Mouse (Mus musculus) MN1 (cell line): Measurements from ENCODE around the gene Bub1b.

Source experiments
- DNase-seq: peaks from one replicate; pipeline ENCODE4 v3.0.0-alpha.2; 2016; ENCODE audit warnings: low spot score

The Bub1b gene

DNA sequence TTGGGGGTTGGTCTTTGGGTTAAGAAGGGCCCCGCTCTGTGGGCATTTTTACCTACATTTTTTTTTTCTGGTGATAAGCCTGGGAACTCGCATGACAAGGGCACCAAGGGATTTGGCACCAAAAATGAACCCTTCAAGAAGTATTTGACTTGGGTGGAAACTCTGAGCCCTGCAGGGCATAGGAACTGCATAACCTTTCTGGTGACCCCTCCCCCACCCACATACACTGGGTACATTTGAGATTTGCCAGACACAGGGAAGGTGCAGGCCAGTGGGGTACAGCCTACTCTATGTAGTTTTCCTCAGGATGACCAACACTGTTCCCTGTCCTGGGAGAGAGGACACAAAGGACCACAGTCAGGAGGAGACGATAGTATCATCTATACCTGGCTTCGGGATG lies 67.6 kb downstream of the Bub1b start:
- DNase-seq: no peak

DNA sequence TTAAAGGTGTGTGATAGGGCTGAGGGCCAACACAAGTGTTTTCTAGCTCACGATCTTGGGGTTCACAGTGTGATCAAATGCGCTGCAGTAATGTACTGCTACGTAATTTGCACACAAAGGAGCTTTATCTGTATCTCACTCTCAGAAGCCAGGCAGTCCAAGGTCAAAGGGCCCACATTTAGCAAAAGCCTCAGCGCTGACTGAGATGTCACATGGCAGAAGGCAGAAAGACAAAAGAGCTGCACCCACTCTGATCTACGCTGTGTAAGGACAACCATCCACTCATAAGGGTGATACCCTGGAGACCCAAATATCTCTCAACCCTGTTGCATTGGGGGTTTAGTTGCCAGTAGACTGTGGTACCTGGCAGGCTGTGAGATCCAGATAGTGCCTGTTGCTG lies 69.2 kb downstream of the Bub1b start:
- no peak for DNase-seq

DNA sequence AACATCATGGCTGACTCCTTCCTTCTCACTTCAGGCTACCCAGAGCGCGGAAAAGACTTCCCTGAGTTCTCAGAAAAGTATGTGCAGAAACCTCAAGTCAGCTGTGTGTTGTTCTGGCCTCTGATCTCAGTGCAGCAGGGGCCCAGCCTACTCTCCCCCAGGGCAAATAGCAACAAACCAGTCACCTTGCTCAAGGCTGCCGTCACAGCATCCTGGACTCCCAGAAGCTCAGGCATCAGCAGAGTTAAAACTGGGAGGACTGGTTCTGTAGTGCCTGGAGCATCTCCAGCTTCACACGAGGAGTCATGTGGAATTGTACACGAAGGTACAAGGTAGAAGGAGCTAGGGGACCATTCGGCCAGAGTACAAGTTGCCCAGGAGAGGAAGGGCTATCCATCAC lies 71.2 kb downstream of the Bub1b start:
- DNase-seq: no peak

DNA sequence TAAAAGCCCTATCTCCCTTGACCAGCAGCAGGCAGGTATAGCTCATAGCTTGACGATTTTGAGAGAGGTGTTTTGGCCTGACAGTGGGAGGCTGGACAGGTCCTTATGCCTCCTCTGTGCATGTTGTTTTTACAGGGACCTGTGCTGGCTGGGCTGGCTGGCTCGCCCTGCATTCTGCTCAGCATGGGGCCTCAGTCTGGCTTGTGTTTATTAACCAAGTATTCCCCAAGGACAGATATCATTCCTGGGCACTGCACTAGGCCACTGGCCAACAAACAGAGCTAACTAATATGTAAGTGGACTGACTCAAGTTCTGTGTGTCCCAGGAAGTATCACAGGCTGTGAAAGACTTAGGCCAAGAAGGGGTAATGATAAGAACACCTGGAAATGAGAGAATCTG lies 71.8 kb downstream of the Bub1b start:
- no peak for DNase-seq

DNA sequence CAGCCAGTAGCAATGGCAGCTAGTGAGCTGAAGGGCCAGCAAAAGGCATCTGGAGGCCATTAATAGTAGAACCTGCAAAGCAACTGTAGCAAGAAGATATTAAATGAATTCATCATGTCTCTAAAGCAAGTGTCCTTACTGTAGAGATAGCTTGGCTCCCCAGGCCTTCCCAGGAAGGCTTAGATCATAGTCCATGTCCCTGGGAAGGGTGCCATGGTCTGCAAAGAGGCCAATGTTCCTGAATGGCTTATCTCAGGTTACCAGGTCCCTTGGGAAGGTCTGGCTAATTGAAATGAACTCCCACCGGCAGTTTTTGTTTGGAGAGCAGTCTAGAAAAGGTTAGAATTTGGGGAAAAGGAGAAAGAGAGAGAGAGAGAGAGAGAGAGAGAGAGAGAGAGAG lies 73.7 kb downstream of the Bub1b start:
- no peak for DNase-seq

DNA sequence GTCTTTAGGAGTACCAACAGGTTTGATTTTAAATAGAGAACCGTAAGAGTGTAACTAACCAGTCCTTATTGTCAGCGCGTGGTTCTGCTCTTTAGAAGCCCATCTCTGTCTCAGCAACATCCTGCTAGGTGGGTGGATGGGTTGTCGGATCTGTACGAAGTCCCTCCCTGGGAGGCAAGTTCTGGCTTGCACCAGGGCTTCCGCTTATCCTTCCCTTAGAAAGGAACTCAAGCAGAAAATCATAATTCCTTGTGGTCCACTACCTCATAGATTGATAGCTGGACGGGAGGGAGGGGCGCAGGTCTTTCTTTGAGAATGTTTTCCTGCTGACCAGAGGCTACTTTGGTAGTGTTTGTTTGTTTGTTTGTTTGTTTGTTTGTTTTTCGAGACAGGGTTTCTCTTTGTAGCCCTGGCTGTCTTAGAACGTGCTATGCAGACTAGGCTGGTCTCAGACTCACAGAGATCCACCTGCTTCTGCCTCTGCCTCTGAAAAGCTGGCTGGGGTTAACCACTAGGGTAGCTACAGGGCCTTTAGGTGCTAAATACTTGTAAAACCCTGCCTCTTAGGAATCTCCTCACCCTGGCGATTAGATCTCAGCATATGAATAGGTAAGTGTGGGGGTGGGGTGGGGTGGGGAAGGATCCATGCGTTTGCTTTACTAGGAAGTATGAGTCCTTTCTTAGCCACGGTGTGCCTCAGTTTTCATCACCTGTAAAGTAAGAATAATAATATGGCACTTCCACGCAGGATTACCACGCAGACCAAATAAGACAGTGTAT lies 75.9 kb downstream of the Bub1b start:
- no peak for DNase-seq

DNA sequence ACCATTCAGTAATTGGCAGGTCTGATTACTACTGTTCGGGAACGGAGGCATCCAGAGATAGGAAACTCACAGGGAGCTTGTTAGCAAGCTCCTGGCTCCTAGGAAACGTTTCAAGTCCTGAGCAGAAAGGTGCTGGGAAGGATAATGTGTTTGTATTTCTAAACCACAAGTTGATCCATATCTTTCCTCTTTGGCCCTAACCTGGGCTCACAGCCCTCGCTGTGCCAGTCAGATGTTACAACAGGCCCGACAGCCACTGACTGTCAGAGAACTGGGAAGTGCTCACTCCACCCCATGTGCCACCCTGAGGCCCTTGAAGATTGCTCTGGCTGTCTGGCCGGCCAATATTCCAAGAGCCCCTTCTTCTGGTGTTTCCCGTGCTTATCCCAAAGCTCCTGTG lies 76.5 kb downstream of the Bub1b start:
- no peak for DNase-seq

DNA sequence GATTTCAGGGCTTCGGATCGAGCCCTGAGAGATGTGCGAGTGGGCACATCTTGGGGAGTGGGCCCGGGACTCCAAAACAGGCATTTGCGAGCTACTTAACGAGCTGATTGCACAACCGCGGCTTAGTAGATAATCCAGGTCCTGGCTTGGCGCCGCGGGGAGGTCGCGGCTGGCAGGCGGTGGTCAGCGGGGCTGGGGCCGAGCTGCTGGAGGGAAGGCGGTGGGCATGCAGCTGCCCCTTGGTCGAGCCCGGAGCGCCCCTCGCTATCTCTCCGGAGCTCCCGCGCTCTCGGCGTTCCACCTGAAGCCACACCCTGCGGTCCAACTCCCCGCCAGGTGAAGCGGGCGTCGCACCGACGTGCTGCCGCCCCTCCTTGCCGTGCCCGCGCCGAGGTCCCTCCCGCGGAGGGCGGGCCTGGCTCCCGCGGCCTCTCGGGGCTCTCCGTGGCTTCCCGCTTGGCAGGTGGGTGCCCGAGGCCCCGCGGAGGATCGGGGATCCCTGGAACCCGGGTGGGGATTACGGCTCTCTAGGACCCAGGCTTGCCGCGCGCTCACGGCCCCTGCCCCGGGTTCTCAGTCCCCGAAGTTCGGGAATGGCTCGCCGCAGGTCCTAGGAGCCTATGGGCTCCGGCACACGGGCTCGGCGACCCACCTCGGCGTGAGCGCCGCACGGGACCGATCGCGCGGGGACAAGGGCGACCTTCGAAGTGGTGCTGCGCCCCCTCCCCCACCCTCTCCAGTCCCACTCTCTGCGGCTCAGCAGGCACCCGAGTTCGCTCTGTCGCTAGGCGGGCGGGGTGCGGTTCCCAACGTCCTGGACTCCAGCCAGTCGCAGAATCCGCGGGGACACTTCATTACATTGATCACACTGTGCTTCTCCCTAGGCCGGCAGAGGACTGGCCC lies 79.1 kb downstream of the Bub1b start:
- DNase-seq: no peak

DNA sequence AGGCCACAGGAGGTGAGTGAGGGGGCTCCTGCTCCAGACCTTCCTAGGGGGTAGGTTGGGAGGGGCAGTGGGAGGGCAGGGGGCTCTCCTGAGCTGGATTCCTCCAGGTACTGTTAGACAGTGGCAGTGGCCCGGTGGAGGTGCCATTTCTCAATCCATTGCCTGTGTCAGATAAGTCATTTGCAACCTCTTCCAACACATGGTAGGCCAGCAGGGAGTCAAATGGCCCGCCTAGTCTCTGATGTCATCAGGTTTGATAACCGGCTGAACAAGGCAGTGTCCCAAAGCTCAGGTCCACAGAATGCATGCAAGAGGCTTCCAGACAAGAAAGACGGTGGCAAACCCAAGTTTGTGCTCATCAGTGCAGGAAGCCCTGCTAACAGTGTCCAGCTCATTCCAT lies 79.8 kb downstream of the Bub1b start:
- no peak for DNase-seq

DNA sequence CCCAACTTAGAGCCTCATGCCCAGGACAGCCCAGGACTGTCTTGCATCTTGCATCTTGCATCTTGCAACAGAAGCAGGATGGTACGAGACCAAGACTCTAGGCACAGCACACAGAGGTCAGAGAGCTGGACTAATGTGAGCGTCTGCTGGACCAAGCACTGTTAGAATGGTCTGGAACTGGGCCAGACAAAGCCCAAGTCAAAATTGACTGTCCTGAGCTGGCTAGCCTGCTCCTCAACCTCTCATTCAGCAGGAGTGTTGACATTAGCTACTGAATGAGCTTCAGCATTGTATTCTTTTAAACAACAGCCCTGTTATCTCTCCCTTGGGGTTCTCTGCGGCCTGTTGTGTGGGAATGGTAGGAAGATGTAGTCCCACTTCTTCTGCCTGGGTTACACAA lies 81.6 kb downstream of the Bub1b start:
- DNase-seq: no peak

DNA sequence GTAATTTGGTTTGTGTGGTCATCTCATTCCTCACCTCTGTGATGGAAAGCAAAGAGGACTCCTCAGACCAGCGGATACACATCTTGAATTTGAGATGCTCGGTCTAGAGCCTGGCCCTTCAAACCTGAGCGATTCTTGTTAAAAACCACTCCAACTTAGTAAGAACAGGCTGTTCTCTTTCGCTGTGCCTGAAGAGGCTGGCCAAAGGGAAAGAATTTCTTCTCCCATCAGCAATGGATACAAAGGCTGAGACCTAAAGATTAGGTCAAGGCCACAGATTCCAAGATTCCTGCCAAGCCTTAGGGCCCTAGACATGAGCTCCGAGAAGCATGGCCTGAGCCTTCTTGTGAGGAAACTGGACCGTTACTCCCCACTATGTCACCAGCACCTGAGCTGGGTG lies 82.9 kb downstream of the Bub1b start:
- DNase-seq: no peak

DNA sequence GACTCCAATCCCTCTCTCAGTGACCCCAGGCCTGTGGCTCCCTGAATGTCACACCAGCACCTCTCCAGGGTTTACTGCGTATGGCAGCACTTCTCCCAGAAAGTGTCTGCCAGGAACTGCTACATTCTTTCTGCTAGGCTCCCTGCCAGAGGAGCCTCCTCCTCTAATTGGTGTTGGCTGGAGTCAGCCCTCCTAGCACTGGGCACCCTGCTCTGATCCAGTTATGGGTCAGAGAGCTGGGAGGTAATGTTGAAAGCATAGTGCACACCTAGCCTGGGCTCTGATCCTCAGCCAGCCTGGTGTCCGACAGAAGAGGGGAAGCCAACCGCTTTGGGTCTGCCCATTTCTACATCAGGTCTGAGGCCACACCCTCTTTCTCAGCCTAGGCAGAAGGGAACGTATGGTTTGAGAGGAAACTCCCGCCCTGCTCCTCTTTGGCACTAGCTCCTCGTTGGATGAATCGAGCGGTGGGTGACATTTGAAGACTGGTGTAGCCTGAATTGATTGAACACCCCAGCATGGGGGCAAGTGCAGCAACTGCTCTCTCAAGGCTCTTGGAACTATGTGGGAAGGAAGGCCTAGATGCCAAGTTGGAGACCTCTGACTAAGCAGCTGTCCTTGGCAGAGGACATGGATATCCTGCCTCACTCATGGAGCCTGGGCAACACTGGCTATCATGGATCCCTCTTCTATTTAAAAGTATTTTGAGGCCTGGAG lies 84.7 kb downstream of the Bub1b start:
- DNase-seq: no peak

DNA sequence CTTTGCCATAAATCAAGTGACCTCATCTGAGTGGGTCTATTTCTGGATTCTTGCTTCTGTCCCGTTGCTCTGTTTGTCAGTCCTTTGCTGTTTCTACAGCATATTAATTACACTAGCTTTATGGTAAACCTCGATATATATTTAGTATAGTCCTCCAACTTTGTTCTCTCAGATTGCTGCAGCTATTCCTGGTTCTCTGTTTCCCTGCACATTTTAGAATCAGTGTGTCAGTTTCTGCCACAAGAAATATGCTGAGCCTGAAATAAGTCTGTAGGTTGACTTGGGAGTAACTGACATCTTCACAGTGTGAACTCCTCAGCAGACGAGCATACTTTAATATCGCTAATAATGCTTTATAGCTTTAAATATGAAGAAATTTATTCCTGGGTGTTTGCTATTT lies 87.1 kb downstream of the Bub1b start:
- no peak for DNase-seq

DNA sequence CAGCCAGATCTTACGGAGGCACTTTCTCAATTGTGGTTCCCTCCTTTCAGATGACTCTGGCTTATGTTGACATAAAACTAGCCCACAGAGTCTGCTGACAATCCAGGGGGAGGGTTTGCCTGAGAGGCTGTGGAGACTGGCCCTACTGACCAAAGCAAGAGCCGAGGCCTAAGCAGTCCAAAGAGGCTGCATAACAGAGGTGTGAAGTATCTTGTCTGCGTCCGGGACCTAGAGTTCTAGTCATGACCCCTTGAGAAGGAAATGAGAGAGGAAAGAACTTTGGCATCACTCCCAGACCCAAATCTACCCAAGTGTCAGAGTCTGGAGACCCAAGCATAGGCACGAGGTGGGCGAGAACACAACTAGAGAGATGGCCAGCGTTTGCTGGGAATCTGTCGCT lies 88.7 kb downstream of the Bub1b start:
- DNase-seq: no peak

DNA sequence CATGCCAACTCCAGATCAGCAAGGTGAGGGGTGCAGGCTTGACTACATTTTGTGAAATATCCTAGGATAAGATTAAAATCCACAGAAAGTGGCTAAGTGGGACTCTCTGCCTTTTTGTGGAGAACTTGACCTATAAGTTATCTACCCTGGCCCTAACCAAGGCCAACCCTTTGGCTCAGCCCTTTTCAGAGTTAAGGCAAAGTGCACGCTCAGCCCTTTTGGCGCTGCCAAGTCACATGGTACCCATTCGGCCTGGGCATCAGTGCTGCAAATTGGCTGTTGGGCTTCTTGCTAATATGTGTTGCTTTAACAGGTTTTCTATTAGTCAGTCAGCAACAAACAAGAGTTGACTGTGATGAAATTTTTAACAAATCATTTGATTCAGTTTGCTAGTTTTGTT lies 89.8 kb downstream of the Bub1b start:
- no peak for DNase-seq

DNA sequence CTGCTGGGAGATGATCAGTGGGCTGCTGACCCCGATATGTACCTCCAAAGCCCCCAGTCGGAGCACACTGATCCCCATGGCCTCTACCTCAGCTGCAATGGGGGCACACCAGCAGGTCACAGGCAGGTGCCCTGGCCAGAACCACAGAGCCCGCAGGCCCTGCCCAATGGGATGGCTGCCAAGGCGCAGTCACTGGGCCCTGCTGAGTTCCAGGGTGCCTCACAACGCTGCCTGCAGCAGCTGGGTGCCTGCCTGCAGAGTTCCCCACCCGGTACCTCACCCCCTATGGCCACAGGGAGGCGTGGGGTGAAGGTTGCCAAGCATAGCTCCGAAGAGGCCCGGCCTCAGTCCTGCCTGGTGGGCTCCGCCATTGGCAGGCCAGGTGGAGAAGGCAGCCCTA lies 91.9 kb downstream of the Bub1b start:
- DNase-seq: no peak
